Mouse (Mus musculus): Measurements from ENCODE around the gene Csrnp2.
"Not testable (repeated sequence)": the region's sequence is repeated elsewhere in the genome, so short reads cannot be mapped to it uniquely, and the experiment has no call there.

Gene Csrnp2

DNA sequence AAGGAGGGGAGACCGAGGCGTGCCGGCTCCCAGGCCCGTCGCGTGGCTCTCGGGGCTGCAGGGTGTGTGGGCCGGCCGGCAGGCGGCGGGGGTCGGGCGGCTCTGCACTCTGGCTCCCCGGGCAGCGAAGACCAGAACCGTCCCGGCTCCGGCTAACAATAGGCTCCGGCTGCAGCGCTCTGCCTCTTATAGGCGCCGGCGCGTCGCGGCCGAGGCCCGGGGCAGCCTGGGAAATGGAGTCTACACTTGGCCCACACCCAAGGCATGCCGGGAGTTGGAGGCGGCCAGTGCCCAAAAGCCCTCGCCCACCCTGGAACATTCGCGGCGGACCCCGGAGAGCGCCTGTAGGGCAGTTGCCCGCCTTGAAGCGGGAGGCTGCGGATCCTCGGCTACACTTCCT lies at the start of gene Csrnp2:
TSS of gene Csrnp2 (minus strand) at position 387 of the 400 bp plus-strand sequence.
- DNase-seq (ENCODE audit: low spot score in 2 of 2), result peak; percentile 94 to 98

- not testable (repeated sequence) for DNase-seq (ENCODE audit: low spot score in 2 of 2)
Measured at GRCm38 (mm10) chr15:100543651-100544030, 48.4 kb upstream of the Csrnp2 start.

GRCm38 (mm10) chr15:100542876-100543650 lies 47.8 kb upstream of the Csrnp2 start:
- DNase-seq (ENCODE audit: low spot score in 2 of 2), result not testable (repeated sequence)

GRCm38 (mm10) chr15:100541426-100541825 lies 46.1 kb upstream of the Csrnp2 start:
- DNase-seq (ENCODE audit: low spot score in 2 of 2), result no peak

- DNase-seq (ENCODE audit: low spot score in 2 of 2), result not testable (repeated sequence)
Measured at GRCm38 (mm10) chr15:100541001-100541400, 45.7 kb upstream of the Csrnp2 start.

GRCm38 (mm10) chr15:100539411-100539810 lies 44.1 kb upstream of the Csrnp2 start:
- no peak for DNase-seq (ENCODE audit: low spot score in 2 of 2)

- DNase-seq (ENCODE audit: low spot score in 2 of 2), result no peak
Measured at GRCm38 (mm10) chr15:100537913-100538312, 42.6 kb upstream of the Csrnp2 start.

GRCm38 (mm10) chr15:100527900-100528299 lies 32.6 kb upstream of the Csrnp2 start:
- no peak for DNase-seq (ENCODE audit: low spot score in 2 of 2)

DNA sequence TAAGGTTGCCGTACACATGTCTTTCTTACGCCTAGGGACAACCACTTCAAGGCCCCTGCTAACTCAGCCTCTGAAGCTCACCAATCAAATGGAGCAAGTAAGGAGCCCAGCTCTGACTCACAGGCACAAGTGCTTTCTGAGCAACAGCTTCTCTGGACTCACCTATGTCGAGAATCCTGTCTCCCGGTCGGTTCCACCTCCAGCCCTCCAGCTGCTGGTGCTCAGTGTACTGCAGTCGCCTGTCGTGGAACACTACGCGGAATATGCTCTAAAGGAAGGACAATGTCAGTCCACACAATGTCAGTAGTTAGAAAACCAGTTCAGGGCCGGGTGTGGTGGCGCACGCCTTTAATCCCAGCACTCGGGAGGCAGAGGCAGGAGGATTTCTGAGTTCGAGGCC lies 30.1 kb upstream of the Csrnp2 start:
- DNase-seq (ENCODE audit: low spot score in 2 of 2), result no peak

- no peak for DNase-seq (ENCODE audit: low spot score in 2 of 2)
Measured at GRCm38 (mm10) chr15:100520306-100520705, 25.0 kb upstream of the Csrnp2 start.

GRCm38 (mm10) chr15:100515121-100515520 lies 19.8 kb upstream of the Csrnp2 start:
- no peak for DNase-seq (ENCODE audit: low spot score in 2 of 2)

DNA sequence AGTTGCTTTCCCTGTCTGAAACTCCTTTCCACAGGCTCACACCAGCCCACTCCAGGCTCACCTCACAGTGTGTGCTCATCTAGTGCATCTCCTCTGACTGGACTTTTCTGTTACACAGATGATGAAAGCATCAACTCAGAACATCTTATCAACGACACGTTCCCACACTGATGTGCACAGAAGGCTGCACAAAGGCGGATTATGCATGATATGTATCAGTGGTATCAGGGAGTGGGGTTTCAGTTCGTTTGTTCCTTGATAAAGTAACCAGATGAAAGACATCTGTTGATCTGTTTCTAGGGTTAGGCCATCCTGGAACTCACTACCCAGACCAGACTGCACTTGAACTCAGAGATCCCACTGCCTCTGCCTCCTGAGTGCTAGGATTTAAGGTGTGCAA lies 18.1 kb upstream of the Csrnp2 start:
- no peak for DNase-seq (ENCODE audit: low spot score in 2 of 2)

- DNase-seq (ENCODE audit: low spot score in 2 of 2), result no peak
Measured at GRCm38 (mm10) chr15:100510072-100510471, 14.8 kb upstream of the Csrnp2 start.

- no peak for DNase-seq (ENCODE audit: low spot score in 2 of 2)
Measured at GRCm38 (mm10) chr15:100508454-100509167, 13.3 kb upstream of the Csrnp2 start.

GRCm38 (mm10) chr15:100499506-100499905 lies 4.2 kb upstream of the Csrnp2 start:
- DNase-seq (ENCODE audit: low spot score in 2 of 2), result not testable (repeated sequence)

- peak in 1 of 2 experiments; percentile 71 for DNase-seq (ENCODE audit: low spot score in 2 of 2)
Measured at GRCm38 (mm10) chr15:100494647-100495046, 641 bp downstream of the Csrnp2 start.

DNA sequence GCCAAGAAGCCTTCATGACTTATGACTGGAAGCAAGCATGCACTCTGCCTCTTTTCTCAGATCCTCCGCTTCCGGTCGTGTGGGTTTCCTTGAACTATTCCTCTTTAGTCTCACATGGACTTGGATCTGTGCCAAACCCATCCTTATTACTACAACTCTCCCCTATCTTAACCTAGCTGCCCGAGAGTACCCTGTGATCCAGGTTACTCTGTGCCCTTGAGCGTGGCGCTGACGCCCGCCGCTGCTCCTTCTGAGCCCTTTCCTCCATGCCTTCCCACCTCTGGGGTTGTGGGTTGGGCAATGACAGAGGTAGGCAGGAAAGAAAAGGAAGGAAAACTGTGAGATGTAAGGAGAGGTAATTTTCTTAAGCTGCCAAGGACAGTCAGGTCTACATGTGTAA lies 3.3 kb downstream of the Csrnp2 start:
- DNase-seq (ENCODE audit: low spot score in 2 of 2), result no peak

DNA sequence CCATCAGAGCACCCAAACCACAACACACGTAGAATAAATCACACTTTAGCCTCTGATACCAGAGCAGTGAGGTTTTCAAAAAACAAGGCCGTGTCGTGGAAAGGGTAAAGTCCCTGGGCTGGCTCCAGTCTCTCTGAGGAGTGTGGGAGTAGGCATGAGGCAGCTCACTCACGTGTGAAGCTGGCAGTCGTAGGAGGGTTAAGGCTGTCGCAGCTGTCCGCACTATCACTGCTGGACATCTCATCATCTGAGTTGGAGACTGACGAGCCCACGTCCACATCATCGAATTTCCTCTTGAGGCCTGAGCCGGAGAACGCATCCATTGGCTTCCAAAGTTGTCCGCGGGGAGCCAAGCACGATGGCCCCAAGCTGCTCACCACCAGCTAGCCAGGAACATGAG lies 6.0 kb downstream of the Csrnp2 start:
- no peak for DNase-seq (ENCODE audit: low spot score in 2 of 2)

- not testable (repeated sequence) for DNase-seq (ENCODE audit: low spot score in 2 of 2)
Measured at GRCm38 (mm10) chr15:100488297-100488696, 7.0 kb downstream of the Csrnp2 start.

DNA sequence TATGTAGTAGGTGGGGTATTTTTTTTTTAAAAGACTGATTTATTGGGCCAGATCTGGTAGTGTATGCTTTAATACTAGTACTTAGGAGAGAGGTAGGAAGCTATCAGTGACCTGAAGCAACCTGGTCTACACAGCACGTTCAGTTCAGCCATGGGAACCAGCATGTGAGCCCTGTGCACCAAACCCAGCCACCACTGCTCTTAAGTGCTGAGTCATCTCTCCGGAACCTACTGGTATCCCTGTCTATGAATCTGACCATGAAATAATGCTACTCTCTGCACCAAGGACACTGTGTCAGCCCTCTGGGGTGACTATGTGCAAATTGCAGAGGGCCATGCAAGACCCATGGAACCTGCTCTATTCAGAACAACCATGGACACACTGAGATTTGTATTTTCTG lies 8.2 kb downstream of the Csrnp2 start:
- no peak for DNase-seq (ENCODE audit: low spot score in 2 of 2)

- DNase-seq (ENCODE audit: low spot score in 2 of 2), result no peak
Measured at GRCm38 (mm10) chr15:100486450-100486849, 8.8 kb downstream of the Csrnp2 start.

GRCm38 (mm10) chr15:100485576-100485975 lies 9.7 kb downstream of the Csrnp2 start:
- no peak for DNase-seq (ENCODE audit: low spot score in 2 of 2)

DNA sequence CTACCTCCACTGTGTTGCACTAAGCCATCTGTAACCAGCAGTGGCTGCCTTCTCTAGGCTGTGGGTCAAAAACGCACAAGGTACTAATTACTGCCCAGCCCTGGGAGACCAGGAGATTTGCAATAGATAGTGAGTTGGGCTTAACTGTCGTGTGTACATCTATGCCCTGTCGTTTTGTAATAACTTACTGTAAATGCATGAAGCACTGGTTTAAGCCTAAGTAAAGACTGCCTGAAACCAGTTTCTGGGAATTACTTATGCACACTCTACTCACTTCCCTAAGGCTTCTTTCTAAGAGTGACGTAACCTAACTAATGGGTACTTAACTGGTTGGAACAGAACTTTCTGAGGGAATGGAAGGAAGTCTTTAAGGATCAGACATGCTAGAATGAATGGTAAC lies 16.4 kb downstream of the Csrnp2 start:
- no peak for DNase-seq (ENCODE audit: low spot score in 2 of 2)
